Mouse (Mus musculus) neural tube, embryonic 12.5 days (tissue): Measurements from ENCODE around the gene Mrpl2. TPM values are rescaled to one million over a fixed set of nuclear protein-coding genes. Genes with fewer than 3 reads are reported as not detected.

Experiments used
- ATAC-seq: fragments of 200-750 bp; cut with Nextera tagmentation; 2 replicates; pipeline ENCODE4 v1.8.0; 2017; ENCODE audit warnings: low read depth, mild to moderate bottlenecking, moderate TSS enrichment, moderate library complexity; ENCODE audit not compliant: low FRiP score
- H3K27ac ChIP-seq: fragments of 300-500 bp; sonication (generic); 2 replicates; pipeline ENCODE4 v1.5.1; 2016
- H3K27me3 ChIP-seq: fragments of 300-500 bp; sonication (generic); replicated peaks from 2 replicates; pipeline ENCODE4 v1.6.1; 2016; ENCODE audit warnings: mild to moderate bottlenecking
- H3K36me3 ChIP-seq: fragments of 300-500 bp; sonication (generic); 2 replicates; pipeline ENCODE4 v1.6.1; 2016; ENCODE audit warnings: mild to moderate bottlenecking
- H3K4me1 ChIP-seq: fragments of 300-500 bp; sonication (generic); 2 replicates; pipeline ENCODE4 v1.6.1; 2016
- H3K4me2 ChIP-seq: fragments of 300-500 bp; sonication (generic); replicated peaks from 2 replicates; pipeline ENCODE4 v1.6.1; 2016; ENCODE audit warnings: mild to moderate bottlenecking
- H3K4me3 ChIP-seq: fragments of 300-500 bp; sonication (generic); 2 replicates; pipeline ENCODE4 v1.5.1; 2016
- H3K9ac ChIP-seq: fragments of 300-500 bp; sonication (generic); 2 replicates; pipeline ENCODE4 v1.6.1; 2016; ENCODE audit warnings: mild to moderate bottlenecking
- H3K9me3 ChIP-seq: fragments of 300-500 bp; sonication (generic); 2 replicates; pipeline ENCODE4 v1.6.1; 2016; ENCODE audit warnings: mild to moderate bottlenecking
- WGBS: fragments of 180-500 bp; shearing (Covaris S2); methylation state at CpG from one replicate; pipeline ENCODE4 v1.1.7; 2016; 5-methylcytosine and 5-hydroxymethylcytosine counted together
- polyA plus RNA-seq: library from polyadenylated mRNA; unstranded; fragments of >200 nt; fragmentation: Nextera tagmentation; extraction: Ambion mirVana; gene quantifications from 2 replicates; pipeline ENCODE4 v1.2.1, GENCODE M21; 2016

Gene Mrpl2
- polyA plus RNA-seq, 1 experiment from 2014 or later = 76.9 TPM

- no peaks in the 10 kb centered on the region for H3K36me3 ChIP-seq
- no peaks in the 10 kb centered on the region for H3K9me3 ChIP-seq
- no peak overlapping the region for H3K27ac ChIP-seq
- no peak overlapping the region for H3K4me2 ChIP-seq
- 17% methylated on average over 3 of the region's 3 CpGs for WGBS
- peaks cover 53% of the 10 kb centered on the region for H3K4me1 ChIP-seq
- H3K27me3 ChIP-seq = no peaks in the 10 kb centered on the region
- no peak overlapping the region for H3K4me3 ChIP-seq
- no peak overlapping the region for H3K9ac ChIP-seq
- ATAC-seq = no peak
These were observed 32.8 kb upstream of the Mrpl2 start for GRCm38 (mm10) chr17:46613229-46613628.

- no peak for ATAC-seq
- Histone ChIP-seq H3K27me3 (no peaks in the 10 kb centered on the region), H3K4me3 (no peak overlapping the region), H3K9ac (no peak overlapping the region), H3K4me2 (peak overlapping the region; percentile 39), H3K36me3 (no peaks in the 10 kb centered on the region), H3K4me1 (peaks cover 74% of the 10 kb centered on the region), H3K9me3 (no peaks in the 10 kb centered on the region), H3K27ac (no peak overlapping the region)
- WGBS = 24% methylated on average over 12 of the region's 12 CpGs
These were observed 28.2 kb upstream of the Mrpl2 start for GRCm38 (mm10) chr17:46617799-46618198.

DNA sequence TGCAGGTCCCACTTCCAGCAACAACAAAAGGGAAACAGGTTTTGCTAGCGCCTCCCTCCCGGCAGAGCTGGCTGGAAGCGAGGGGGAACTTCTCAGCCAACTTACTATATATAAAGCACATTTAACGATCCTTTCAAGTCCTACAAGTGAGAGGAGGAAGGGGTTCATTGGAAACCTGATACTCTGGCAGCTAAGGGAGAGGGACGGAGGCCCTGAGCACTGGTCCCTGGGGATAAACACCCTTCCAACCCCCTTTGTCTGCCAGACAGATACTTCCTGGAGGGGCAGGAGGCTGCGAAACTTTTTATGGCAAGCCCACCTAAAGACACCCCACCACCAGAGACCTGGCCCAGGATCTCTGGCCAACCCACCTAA is 27.6 kb upstream of the Mrpl2 start:
- peaks cover 74% of the 10 kb centered on the region for H3K4me1 ChIP-seq
- WGBS = 8% methylated on average over 6 of the region's 6 CpGs
- H3K4me3 ChIP-seq = no peak overlapping the region

GRCm38 (mm10) chr17:46618769-46619682 is 27.0 kb upstream of the Mrpl2 start:
- H3K27ac ChIP-seq = peak overlapping the region; percentile 43
- no peaks in the 10 kb centered on the region for H3K36me3 ChIP-seq
- H3K9ac ChIP-seq = peak overlapping the region; percentile 26; the same call in 1 of the 2 replicates
- no peak overlapping the region for H3K4me3 ChIP-seq
- no peaks in the 10 kb centered on the region for H3K27me3 ChIP-seq
- peaks cover 72% of the 10 kb centered on the region for H3K4me1 ChIP-seq
- WGBS = 3% methylated on average over 27 of the region's 27 CpGs
- no peaks in the 10 kb centered on the region for H3K9me3 ChIP-seq
- H3K4me2 ChIP-seq = peak overlapping the region; percentile 39
- ATAC-seq = peak; percentile 48; the same call in 1 of the 2 replicates

More for the DNA sequence above, 27.6 kb upstream of the Mrpl2 start:
- Histone ChIP-seq H3K36me3 (no peaks in the 10 kb centered on the region), H3K9me3 (no peaks in the 10 kb centered on the region), H3K27ac (peak overlapping the region; percentile 43; the same call in 1 of the 2 replicates), H3K9ac (0 out of 2 replicates have a peak overlapping the region, but pooled peaks have one; percentile 26), H3K4me2 (peak overlapping the region; percentile 39), H3K27me3 (no peaks in the 10 kb centered on the region)
- ATAC-seq = no peak

DNA sequence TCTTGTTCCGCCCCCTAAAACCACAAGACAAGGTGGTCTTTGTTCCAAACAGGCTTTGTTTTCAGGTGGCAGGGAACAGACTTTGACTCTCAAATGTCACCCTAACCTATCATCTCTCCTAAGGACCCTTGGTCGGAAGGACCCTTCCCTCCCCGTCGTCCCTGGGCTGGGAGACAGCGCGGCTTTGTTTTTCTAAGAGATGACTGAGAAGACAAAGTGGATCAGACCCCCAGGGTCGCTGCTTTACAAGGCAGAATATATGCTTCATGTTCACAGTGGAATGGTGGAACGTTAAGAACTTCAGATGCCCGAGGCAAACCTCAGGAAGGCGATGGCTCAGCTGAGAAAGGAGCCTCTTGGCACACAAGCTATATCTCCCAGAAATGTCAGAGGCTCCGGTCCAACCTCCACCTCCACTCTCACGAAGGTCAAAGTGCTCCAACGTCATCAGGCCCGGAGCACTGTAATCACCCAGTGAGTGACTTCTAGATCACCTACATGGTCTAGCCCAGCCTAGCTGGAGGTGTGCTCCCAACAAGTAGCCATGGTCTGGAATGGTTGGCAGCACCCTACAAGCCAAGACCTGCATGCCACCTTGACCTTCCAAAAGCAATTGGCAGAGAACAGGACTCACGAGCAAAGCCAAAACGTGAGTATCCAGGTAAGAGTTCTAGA is 26.2 kb upstream of the Mrpl2 start:
- H3K4me2 ChIP-seq = peak overlapping the region; percentile 39
- H3K27me3 ChIP-seq = no peaks in the 10 kb centered on the region
- no peak for ATAC-seq
- no peak overlapping the region for H3K4me3 ChIP-seq
- H3K27ac ChIP-seq = no peak overlapping the region
- H3K36me3 ChIP-seq = no peaks in the 10 kb centered on the region
- H3K4me1 ChIP-seq = peaks cover 78% of the 10 kb centered on the region
- H3K9ac ChIP-seq = 0 out of 2 replicates have a peak overlapping the region, but pooled peaks have one; percentile 26
- H3K9me3 ChIP-seq = no peaks in the 10 kb centered on the region
- 18% methylated on average over 16 of the region's 16 CpGs for WGBS

GRCm38 (mm10) chr17:46621324-46621723 is 24.7 kb upstream of the Mrpl2 start:
- peaks cover 85% of the 10 kb centered on the region for H3K4me1 ChIP-seq

GRCm38 (mm10) chr17:46622269-46622668 is 23.8 kb upstream of the Mrpl2 start:
- Histone ChIP-seq H3K4me1 (peaks cover 88% of the 10 kb centered on the region), H3K27ac (no peak overlapping the region)
- ATAC-seq = no peak

More at GRCm38 (mm10) chr17:46621324-46621723, 24.7 kb upstream of the Mrpl2 start:
- ATAC-seq = no peak
- Histone ChIP-seq H3K4me2 (peak overlapping the region; percentile 13; the same call in 1 of the 2 replicates), H3K4me3 (no peak overlapping the region), H3K36me3 (no peaks in the 10 kb centered on the region), H3K9me3 (no peaks in the 10 kb centered on the region), H3K27me3 (no peaks in the 10 kb centered on the region), H3K27ac (no peak overlapping the region), H3K9ac (no peak overlapping the region)
- WGBS = 49% methylated on average over 15 of the region's 15 CpGs

GRCm38 (mm10) chr17:46623819-46624557 is 22.0 kb upstream of the Mrpl2 start:
- Histone ChIP-seq H3K27ac (no peak overlapping the region), H3K27me3 (no peaks in the 10 kb centered on the region), H3K9me3 (no peaks in the 10 kb centered on the region), H3K4me3 (no peak overlapping the region), H3K4me1 (peaks cover 81% of the 10 kb centered on the region), H3K36me3 (no peaks in the 10 kb centered on the region), H3K4me2 (peak overlapping the region; percentile 40), H3K9ac (peak overlapping the region; percentile 29)
- WGBS = 19% methylated on average over 10 of the region's 10 CpGs
- ATAC-seq = no peak

More at GRCm38 (mm10) chr17:46622269-46622668, 23.8 kb upstream of the Mrpl2 start:
- Histone ChIP-seq H3K27me3 (no peaks in the 10 kb centered on the region), H3K9ac (no peak overlapping the region), H3K36me3 (no peaks in the 10 kb centered on the region), H3K4me2 (no peak overlapping the region), H3K4me3 (no peak overlapping the region), H3K9me3 (no peaks in the 10 kb centered on the region)
- WGBS = 61% methylated on average over 11 of the region's 11 CpGs

DNA sequence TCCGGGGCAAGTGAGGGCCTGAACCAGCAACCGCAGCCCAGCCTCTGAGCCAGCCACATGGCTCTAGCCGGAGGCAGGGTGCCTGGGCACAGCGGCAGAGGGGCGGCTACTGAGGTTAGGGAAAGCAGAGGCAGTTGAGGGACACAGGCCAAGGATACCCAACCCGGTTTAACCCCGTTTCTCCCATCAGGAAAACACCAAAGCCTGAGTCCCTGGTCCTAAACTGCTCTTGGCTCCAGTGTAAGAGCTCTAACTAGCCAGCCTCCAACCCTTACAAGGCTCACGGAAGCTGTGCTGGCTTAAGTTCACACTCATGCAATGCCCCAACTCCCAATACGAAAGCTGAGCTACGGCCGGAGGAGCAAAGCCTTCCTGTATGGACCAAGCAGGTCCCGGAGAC is 21.4 kb upstream of the Mrpl2 start:
- Histone ChIP-seq H3K9ac (peak overlapping the region; percentile 29; the same call in 1 of the 2 replicates), H3K4me3 (no peak overlapping the region), H3K27ac (no peak overlapping the region), H3K36me3 (no peaks in the 10 kb centered on the region), H3K4me2 (peak overlapping the region; percentile 40), H3K27me3 (no peaks in the 10 kb centered on the region), H3K9me3 (no peaks in the 10 kb centered on the region), H3K4me1 (peaks cover 76% of the 10 kb centered on the region)
- WGBS = 41% methylated on average over 12 of the region's 12 CpGs
- ATAC-seq = no peak

GRCm38 (mm10) chr17:46627409-46627808 is 18.6 kb upstream of the Mrpl2 start:
- peak overlapping the region; percentile 94 for H3K4me3 ChIP-seq
- peaks cover 18% of the 10 kb centered on the region for H3K36me3 ChIP-seq
- H3K9me3 ChIP-seq = no peaks in the 10 kb centered on the region
- ATAC-seq = no peak
- H3K27me3 ChIP-seq = no peaks in the 10 kb centered on the region; the same call in 1 of the 2 replicates
- peak overlapping the region; percentile 95; the same call in 1 of the 2 replicates for H3K9ac ChIP-seq
- H3K4me2 ChIP-seq = peak overlapping the region; percentile 85
- peaks cover 63% of the 10 kb centered on the region for H3K4me1 ChIP-seq
- 23% methylated on average over 6 of the region's 6 CpGs for WGBS
- no peak overlapping the region for H3K27ac ChIP-seq

- H3K4me1 ChIP-seq = peaks cover 54% of the 10 kb centered on the region
- H3K9ac ChIP-seq = peak overlapping the region; percentile 95
- no peak overlapping the region for H3K27ac ChIP-seq
- H3K4me3 ChIP-seq = peak overlapping the region; percentile 94
- peak; percentile 17 for ATAC-seq
- H3K4me2 ChIP-seq = peak overlapping the region; percentile 85
- no peaks in the 10 kb centered on the region; the same call in 1 of the 2 replicates for H3K27me3 ChIP-seq
- WGBS = under 1% methylated on average over 13 of the region's 13 CpGs
- no peaks in the 10 kb centered on the region for H3K9me3 ChIP-seq
- peaks cover 28% of the 10 kb centered on the region for H3K36me3 ChIP-seq
These were observed 17.6 kb upstream of the Mrpl2 start for GRCm38 (mm10) chr17:46628471-46628790.
